In the genomic region with DNA sequence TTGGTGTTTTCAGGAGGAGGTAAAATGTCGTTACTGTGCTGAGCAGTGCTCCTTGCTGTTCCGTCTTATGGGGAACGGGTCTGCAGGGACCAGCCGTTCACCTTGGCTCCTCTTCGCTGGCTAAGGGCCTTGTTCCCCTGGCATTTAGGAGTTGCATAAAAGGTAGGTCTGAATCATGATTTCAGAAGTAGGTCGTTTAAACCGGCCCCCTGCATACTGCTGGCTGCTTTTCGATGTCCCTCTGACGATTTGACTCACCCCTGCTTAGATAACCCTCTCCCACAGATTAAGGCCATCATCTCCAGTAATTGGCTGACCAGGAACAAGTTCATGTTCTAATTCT, we compare ENCODE assay signal across 15 mouse cellular contexts. TPM values are rescaled to one million over a fixed set of nuclear protein-coding genes. Genes with fewer than 3 reads are reported as not detected.
DNase-seq lines count a peak whose midpoint lies in the region; ATAC-seq and TF ChIP-seq lines count a peak whose summit lies in the region.
"Had no signal": no experiment of that assay in that cellular context is flagged by ENCODE, and none has a peak within 500 bp of the region (broad histone marks: within the 10 kb centered on the region; RNA-seq: fewer than 3 reads in every experiment).

No protein-coding gene starts in this region.

- no peak for TF ChIP-seq POLR2A in small intestine, adult 2 months (IDR thresholded peaks at IDR 0.05; ENCODE audit: low read depth, low read length)

- no peaks in the 10 kb centered on the region for H3K9me3 ChIP-seq in intestine, embryonic 14.5 days (ENCODE audit: control insufficient read depth, low read length)
- H3K9me3 ChIP-seq in intestine, embryonic 15.5 days: no peaks in the 10 kb centered on the region
- H3K9me3 ChIP-seq in hindbrain, embryonic 16.5 days (ENCODE audit: control insufficient read depth, low read length): no peaks in the 10 kb centered on the region
- H3K9me3 ChIP-seq: heart, embryonic 13.5 days; lung, embryonic 15.5 days had no signal

- no peaks in the 10 kb centered on the region for H3K36me3 ChIP-seq in intestine, embryonic 14.5 days (ENCODE audit: control insufficient read depth, insufficient read depth, low read length)
- no peaks in the 10 kb centered on the region for H3K36me3 ChIP-seq in intestine, embryonic 15.5 days
- no peaks in the 10 kb centered on the region for H3K36me3 ChIP-seq in hindbrain, embryonic 16.5 days (ENCODE audit: control insufficient read depth, insufficient read depth, low read length)
- no peaks in the 10 kb centered on the region for H3K36me3 ChIP-seq in small intestine, adult 2 months (ENCODE audit: control insufficient read depth, insufficient read depth, low read length)
- H3K36me3 ChIP-seq: heart, embryonic 13.5 days; limb, embryonic 13.5 days; lung, embryonic 15.5 days had no signal

- peak; percentile 56 for DNase-seq in intestine, embryonic 14.5 days (ENCODE audit: low spot score)
- DNase-seq in retina, adult 2 months (ENCODE audit: low read depth, low spot score): peak; percentile 41
- no peak for DNase-seq in retina, postnatal 1 day
- DNase-seq in left cerebral cortex, postnatal 36 days (ENCODE audit: low spot score in 2 of 2): no peak
- DNase-seq in heart, postnatal 25 days (ENCODE audit: low spot score): no peak
- DNase-seq: cerebellum, adult 8-10 months; gastrocnemius, postnatal 25 days; thymus, postnatal 25 days had no signal

- H3K4me2 ChIP-seq in intestine, embryonic 14.5 days (ENCODE audit: low read length): no peak overlapping the region
- H3K4me2 ChIP-seq in intestine, embryonic 15.5 days (replicated peaks): no peak overlapping the region
- H3K4me2 ChIP-seq in hindbrain, embryonic 16.5 days (ENCODE audit: low read length): peak overlapping the region; percentile 42
- H3K4me2 ChIP-seq: heart, embryonic 13.5 days; limb, embryonic 13.5 days; lung, embryonic 15.5 days had no signal

- TF ChIP-seq CTCF in small intestine, adult 2 months (IDR thresholded peaks at IDR 0.05; ENCODE audit: extremely low read depth, insufficient read length, insufficient replicate concordance, low read depth, low read length): no peak

- WGBS in intestine, embryonic 14.5 days: 73% methylated on average over 9 of the region's 9 CpGs
- WGBS in intestine, embryonic 15.5 days: 70% methylated on average over 9 of the region's 9 CpGs
- 39% methylated on average over 9 of the region's 9 CpGs for WGBS in hindbrain, embryonic 16.5 days
- whole genome bisulfite sequencing in small intestine, adult 2 months: 28% methylated on average over 9 of the region's 9 CpGs

- no peak overlapping the region for H3K9ac ChIP-seq in intestine, embryonic 14.5 days (ENCODE audit: low read length)
- no peak overlapping the region for H3K9ac ChIP-seq in intestine, embryonic 15.5 days
- H3K9ac ChIP-seq in hindbrain, embryonic 16.5 days (ENCODE audit: low read depth, low read length): no peak overlapping the region
- H3K9ac ChIP-seq: heart, embryonic 13.5 days; limb, embryonic 13.5 days; lung, embryonic 15.5 days had no signal

- no peaks in the 10 kb centered on the region for H3K27me3 ChIP-seq in intestine, embryonic 14.5 days (replicated peaks; ENCODE audit: control insufficient read depth, insufficient read depth, low read length)
- no peaks in the 10 kb centered on the region for H3K27me3 ChIP-seq in intestine, embryonic 15.5 days (replicated peaks)
- no peaks in the 10 kb centered on the region for H3K27me3 ChIP-seq in hindbrain, embryonic 16.5 days (replicated peaks; ENCODE audit: control insufficient read depth, insufficient read depth, low read length)
- no peaks in the 10 kb centered on the region for H3K27me3 ChIP-seq in small intestine, adult 2 months (ENCODE audit: control insufficient read depth, insufficient read depth, low read length)
- H3K27me3 ChIP-seq: heart, embryonic 13.5 days; lung, embryonic 15.5 days had no signal

- no peak for ATAC-seq in intestine, embryonic 14.5 days (replicated peaks; ENCODE audit: low FRiP score, low TSS enrichment, low read depth)
- ATAC-seq in intestine, embryonic 15.5 days: no peak
- peak; percentile 26 for ATAC-seq in hindbrain, embryonic 16.5 days

- no peak overlapping the region for H3K4me3 ChIP-seq in intestine, embryonic 14.5 days (ENCODE audit: low read depth, low read length)
- no peak overlapping the region for H3K4me3 ChIP-seq in intestine, embryonic 15.5 days (replicated peaks)
- no peak overlapping the region for H3K4me3 ChIP-seq in hindbrain, embryonic 16.5 days (ENCODE audit: low read length)
- peak overlapping the region; percentile 16; the same call in 1 of the 2 replicates for H3K4me3 ChIP-seq in small intestine, adult 2 months (ENCODE audit: low read depth, low read length)
- H3K4me3 ChIP-seq: erythroblast, embryonic 14.5 days; heart, embryonic 13.5 days; limb, embryonic 13.5 days; lung, embryonic 15.5 days had no signal

- H3K27ac ChIP-seq in intestine, embryonic 14.5 days (ENCODE audit: low read depth): no peak overlapping the region
- no peak overlapping the region for H3K27ac ChIP-seq in intestine, embryonic 15.5 days
- H3K27ac ChIP-seq in hindbrain, embryonic 16.5 days (ENCODE audit: low read depth, low read length): peak overlapping the region; percentile 12; the same call in 1 of the 2 replicates
- H3K27ac ChIP-seq in small intestine, adult 2 months (ENCODE audit: insufficient read depth, low read depth, low read length): no peak overlapping the region
- H3K27ac ChIP-seq: heart, embryonic 13.5 days; limb, embryonic 13.5 days; lung, embryonic 15.5 days had no signal

- intact Hi-C loops in left cerebral cortex, postnatal 36 days (cut with DNase I): loop anchor here (5.0 to 10.0 kb wide), 3 partner anchors 331 to 659 kb away; a partner anchor contains a TSS
- intact Hi-C loops in heart, postnatal 25 days (cut with DNase I): loop anchor here (5.0 kb wide), 1 partner anchor 116 kb away; no protein-coding TSS in a partner anchor

- H3K4me1 ChIP-seq in intestine, embryonic 14.5 days (replicated peaks; ENCODE audit: control insufficient read depth, insufficient read depth, low read length): no peaks in the 10 kb centered on the region
- H3K4me1 ChIP-seq in intestine, embryonic 15.5 days (replicated peaks): no peaks in the 10 kb centered on the region
- peaks cover 12% of the 10 kb centered on the region for H3K4me1 ChIP-seq in hindbrain, embryonic 16.5 days (ENCODE audit: control insufficient read depth, insufficient read depth, low read depth, low read length)
- no peaks in the 10 kb centered on the region for H3K4me1 ChIP-seq in small intestine, adult 2 months (ENCODE audit: control insufficient read depth, insufficient read depth, insufficient read length, low read length)
- H3K4me1 ChIP-seq: heart, embryonic 13.5 days; limb, embryonic 13.5 days; lung, embryonic 15.5 days had no signal

RNA-seq across cellular contexts. Expression of a gene that starts 27.6 kb away (rescaled TPM):
- 0.34 and 0.78 TPM in 2 replicates for polyA plus RNA-seq in intestine, embryonic 14.5 days (2014; fragmentation: Nextera tagmentation; extraction: Ambion mirVana)
- 0.15 and 0.36 TPM in 2 replicates for polyA plus RNA-seq in intestine, embryonic 15.5 days (2015; fragmentation: Nextera tagmentation; extraction: Ambion mirVana)
- 16.2 and 18.3 TPM in 2 replicates for polyA plus RNA-seq in hindbrain, embryonic 16.5 days (2015; fragmentation: Nextera tagmentation; extraction: Ambion mirVana)
- polyA plus RNA-seq in small intestine, adult 2 months (2012; rRNA removed): 0.25 and 1.1 TPM in 2 replicates
- 1,000 to 10,000 TPM; 1,740 to 1,741 TPM for total RNA-seq in left cerebral cortex, postnatal 36 days (2021)
- under 1 TPM; 0.05 to 0.06 TPM for total RNA-seq in heart, postnatal 25 days (2021)
- polyA plus RNA-seq: erythroblast, embryonic 14.5 days had no signal

Comparison
In these comparisons a context has a peak if more than half of its experiments do, and no peak if none do; other contexts are left out.
1. DNase-seq: peak in intestine, embryonic 14.5 days (single experiment) and retina, adult 2 months (single experiment); none in retina, postnatal 1 day (single experiment), left cerebral cortex, postnatal 36 days (0 of 2) and heart, postnatal 25 days (single experiment).